Mouse (Mus musculus) kidney, postnatal 10 days (tissue): Measurements from ENCODE around the gene Omg.

Experiments used
- DNase-seq: peaks from one replicate; pipeline ENCODE4 v3.0.0; 2021; ENCODE audit warnings: mixed read lengths

The Omg gene

GRCm38 (mm10) chr11:79503845-79504244 lies at the start of gene Omg:
Gene Omg (minus strand): TSS chr11:79504084.
- no peak for DNase-seq

- no peak for DNase-seq
Observed at GRCm38 (mm10) chr11:79552622-79553021, 48.7 kb upstream of the Omg start.

GRCm38 (mm10) chr11:79536293-79536692 lies 32.4 kb upstream of the Omg start:
- no peak for DNase-seq

- no peak for DNase-seq
Observed at GRCm38 (mm10) chr11:79535554-79535953, 31.7 kb upstream of the Omg start.

GRCm38 (mm10) chr11:79533950-79534690 lies 30.2 kb upstream of the Omg start:
- peak; percentile 78 for DNase-seq

GRCm38 (mm10) chr11:79533311-79533710 lies 29.4 kb upstream of the Omg start:
- DNase-seq: no peak

GRCm38 (mm10) chr11:79531485-79531884 lies 27.6 kb upstream of the Omg start:
- no peak for DNase-seq

- DNase-seq: no peak
Observed at GRCm38 (mm10) chr11:79530774-79531173, 26.9 kb upstream of the Omg start.

GRCm38 (mm10) chr11:79530333-79530761 lies 26.5 kb upstream of the Omg start, which contains the start of the genes Evi2 and Evi2a:
Gene Evi2 (minus strand): TSS chr11:79530589.
Gene Evi2a (minus strand): TSS chr11:79530609.
- DNase-seq: peak; percentile 15

- no peak for DNase-seq
Observed at GRCm38 (mm10) chr11:79529736-79530135, 25.9 kb upstream of the Omg start.

GRCm38 (mm10) chr11:79529226-79529625 lies 25.3 kb upstream of the Omg start:
- no peak for DNase-seq

GRCm38 (mm10) chr11:79528601-79529000 lies 24.7 kb upstream of the Omg start:
- DNase-seq: no peak

- DNase-seq: no peak
Observed at GRCm38 (mm10) chr11:79527739-79528384, 24.0 kb upstream of the Omg start.

- peak; percentile 41 for DNase-seq
Observed at GRCm38 (mm10) chr11:79527015-79527738, 23.3 kb upstream of the Omg start.

GRCm38 (mm10) chr11:79526549-79526948 lies 22.7 kb upstream of the Omg start:
- no peak for DNase-seq

- DNase-seq: no peak
Observed at GRCm38 (mm10) chr11:79524310-79524575, 20.4 kb upstream of the Omg start.

- DNase-seq: no peak
Observed at GRCm38 (mm10) chr11:79523560-79524309, 19.9 kb upstream of the Omg start, which contains the start of gene Evi2b. Gene Evi2b (minus strand): TSS chr11:79523762.

- DNase-seq: no peak
Observed at GRCm38 (mm10) chr11:79522944-79523343, 19.1 kb upstream of the Omg start.

GRCm38 (mm10) chr11:79521930-79522329 lies 18.0 kb upstream of the Omg start:
- no peak for DNase-seq

GRCm38 (mm10) chr11:79520772-79521171 lies 16.9 kb upstream of the Omg start:
- no peak for DNase-seq

- DNase-seq: no peak
Observed at GRCm38 (mm10) chr11:79519878-79520291, 16.0 kb upstream of the Omg start.

- DNase-seq: no peak
Observed at GRCm38 (mm10) chr11:79519299-79519698, 15.4 kb upstream of the Omg start.

- DNase-seq: no peak
Observed at GRCm38 (mm10) chr11:79515798-79516197, 11.9 kb upstream of the Omg start.
